Mouse (Mus musculus) testis, postnatal 10 days (tissue): ENCODE measurements around the gene Ube2l3.

ENCODE experiments used
- DNase-seq: peaks from one replicate; pipeline ENCODE4 v3.0.0; 2021; ENCODE audit warnings: low spot score

The Ube2l3 gene

DNA sequence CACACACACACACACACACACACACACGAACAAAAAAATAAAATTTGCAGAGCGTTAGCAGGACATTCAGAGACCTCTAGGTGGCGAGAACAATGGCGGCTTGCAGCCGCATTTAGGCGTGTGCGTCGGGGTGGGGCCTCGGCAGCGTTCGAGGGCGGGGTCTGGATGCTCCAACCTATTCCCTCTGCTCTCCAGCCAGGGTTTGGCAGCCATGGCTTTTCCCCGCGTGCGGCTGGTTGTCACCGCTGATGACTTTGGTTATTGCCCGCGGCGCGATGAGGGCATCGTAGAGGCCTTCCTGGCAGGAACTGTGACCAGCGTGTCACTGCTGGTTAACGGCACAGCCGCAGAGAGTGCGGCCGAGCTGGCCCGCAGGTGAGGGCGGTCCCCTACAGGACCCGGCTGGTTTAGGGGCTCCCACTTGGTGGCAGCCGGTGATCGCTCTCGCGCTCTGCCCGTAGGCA is 55.6 kb downstream of the Ube2l3 start, which contains the start of gene Ccdc116:
Gene Ccdc116 (minus strand): TSS at position 458 of the 464 bp plus-strand sequence.
- peak; percentile 86 for DNase-seq

- DNase-seq: no peak
These were observed 58.1 kb downstream of the Ube2l3 start, which contains the start of gene Ydjc for GRCm38 (mm10) chr16:17144339-17144738. Ydjc (plus strand) TSS chr16:17144621.

DNA sequence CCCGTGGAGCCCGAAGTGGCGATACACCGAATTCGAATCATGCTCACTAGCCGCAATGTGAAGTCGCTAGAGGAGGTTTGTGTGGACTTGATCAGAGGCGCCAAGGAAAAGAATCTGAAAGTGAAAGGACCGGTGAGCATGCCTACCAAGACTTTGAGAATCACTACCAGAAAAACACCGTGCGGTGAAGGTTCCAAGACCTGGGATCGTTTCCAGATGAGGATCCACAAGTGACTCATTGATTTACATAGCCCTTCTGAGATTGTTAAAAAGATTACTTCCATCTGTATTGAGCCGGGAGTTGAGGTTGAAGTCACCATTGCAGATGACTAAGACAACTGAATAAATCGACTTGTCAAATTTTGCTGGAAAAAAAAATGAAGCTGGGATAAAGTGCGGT is 65.1 kb downstream of the Ube2l3 start:
- DNase-seq: no peak

DNA sequence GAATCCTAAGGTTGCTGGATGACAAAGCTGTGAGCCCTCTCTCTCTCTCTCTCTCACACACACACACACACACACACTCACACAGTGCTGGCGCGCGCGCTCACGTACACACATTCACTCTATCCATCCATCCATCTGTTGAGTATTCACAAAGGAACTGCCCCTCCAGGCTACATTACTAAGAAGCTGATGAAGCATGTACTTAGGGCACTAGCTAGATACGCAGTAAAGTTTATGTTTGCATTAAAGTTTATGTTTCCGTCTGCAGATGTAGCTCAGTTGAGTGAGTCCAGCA is 69.6 kb downstream of the Ube2l3 start:
- DNase-seq: no peak

- peak; percentile 98 for DNase-seq
These were observed 70.2 kb downstream of the Ube2l3 start, which contains the start of gene Sdf2l1 for GRCm38 (mm10) chr16:17132089-17132905. Sdf2l1 (minus strand) TSS chr16:17132383.

DNA sequence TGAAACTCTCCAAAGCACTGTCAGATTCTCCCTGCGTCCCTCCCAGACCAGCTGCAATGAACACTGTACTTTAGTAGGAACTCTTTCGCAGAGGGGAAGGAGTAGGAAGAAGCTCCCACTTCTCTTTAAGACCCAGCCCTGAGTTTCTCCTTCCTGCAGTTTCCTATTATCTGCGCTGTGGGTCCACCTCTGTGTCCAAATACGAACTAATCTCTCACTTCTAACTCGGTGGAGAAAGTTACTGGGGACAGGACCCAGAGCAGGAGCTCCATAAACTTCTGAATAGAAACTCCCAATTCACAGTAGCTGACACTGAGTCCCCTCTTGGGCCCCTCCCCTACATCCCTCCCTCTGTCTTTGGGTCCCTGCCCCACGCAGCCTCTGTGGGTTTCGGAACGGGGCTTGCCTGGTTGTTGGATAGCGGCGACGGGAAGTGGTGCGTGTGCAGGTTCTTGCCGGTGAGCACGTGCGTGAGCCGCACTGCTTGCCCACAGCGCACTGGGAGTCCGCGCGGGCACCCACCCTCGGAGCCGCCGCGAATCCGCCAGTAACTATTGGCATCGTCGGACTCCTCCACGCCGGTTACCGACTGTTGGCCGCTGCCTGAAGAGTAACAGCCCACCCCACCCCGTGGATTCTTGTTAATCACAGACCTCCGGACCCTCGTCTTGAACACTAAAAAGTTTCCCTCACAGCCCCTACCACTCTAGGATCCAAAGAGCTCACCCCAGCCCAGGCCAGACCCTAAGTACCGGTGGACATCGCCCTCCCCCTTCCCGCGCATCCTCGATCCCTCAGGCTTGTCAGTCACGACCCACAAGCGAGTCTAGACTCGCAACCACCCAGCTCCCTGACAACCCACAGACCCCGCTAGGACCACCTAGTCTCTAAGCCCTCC is 71.0 kb downstream of the Ube2l3 start:
- peak; percentile 50 for DNase-seq

GRCm38 (mm10) chr16:17127292-17127691 is 75.2 kb downstream of the Ube2l3 start:
- DNase-seq: peak; percentile 48

DNA sequence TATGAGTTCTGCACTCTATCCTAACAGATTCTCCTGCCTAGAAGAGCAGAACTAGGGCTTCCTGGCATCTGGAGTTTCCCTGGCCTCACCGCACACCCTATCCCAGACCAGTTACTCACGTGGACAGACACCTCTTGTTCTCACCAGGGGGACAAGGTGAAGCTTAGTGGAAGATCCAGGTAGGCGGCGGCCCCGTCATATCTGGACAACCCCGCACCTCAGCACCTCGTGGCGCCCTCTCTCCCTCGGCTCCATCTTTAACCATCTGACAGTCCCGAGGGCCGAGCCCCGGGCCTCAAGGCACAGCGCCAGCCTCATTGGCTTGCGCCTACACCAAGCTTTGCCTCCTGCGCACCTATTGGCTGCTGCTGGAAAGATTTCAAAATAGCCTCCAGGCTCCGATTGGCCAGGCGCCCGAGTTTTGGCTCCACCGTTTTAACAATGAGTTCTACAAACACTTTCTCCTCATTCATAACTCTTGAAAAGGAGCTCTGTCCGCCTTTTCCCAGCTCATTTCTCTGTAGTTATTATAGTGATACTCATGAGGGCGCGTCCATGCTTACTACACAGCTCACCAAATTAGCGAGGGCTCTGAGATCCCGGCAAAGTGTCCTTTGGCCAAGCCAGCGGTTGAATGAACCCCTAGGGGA is 77.5 kb downstream of the Ube2l3 start, which contains the start of gene 2610318N02Rik:
Gene 2610318N02Rik (minus strand): TSS at position 297 of the 650 bp plus-strand sequence.
- peak; percentile 78 for DNase-seq

GRCm38 (mm10) chr16:17124119-17124870 is 78.2 kb downstream of the Ube2l3 start:
- no peak for DNase-seq

GRCm38 (mm10) chr16:17121569-17121968 is 80.9 kb downstream of the Ube2l3 start:
- no peak for DNase-seq

DNA sequence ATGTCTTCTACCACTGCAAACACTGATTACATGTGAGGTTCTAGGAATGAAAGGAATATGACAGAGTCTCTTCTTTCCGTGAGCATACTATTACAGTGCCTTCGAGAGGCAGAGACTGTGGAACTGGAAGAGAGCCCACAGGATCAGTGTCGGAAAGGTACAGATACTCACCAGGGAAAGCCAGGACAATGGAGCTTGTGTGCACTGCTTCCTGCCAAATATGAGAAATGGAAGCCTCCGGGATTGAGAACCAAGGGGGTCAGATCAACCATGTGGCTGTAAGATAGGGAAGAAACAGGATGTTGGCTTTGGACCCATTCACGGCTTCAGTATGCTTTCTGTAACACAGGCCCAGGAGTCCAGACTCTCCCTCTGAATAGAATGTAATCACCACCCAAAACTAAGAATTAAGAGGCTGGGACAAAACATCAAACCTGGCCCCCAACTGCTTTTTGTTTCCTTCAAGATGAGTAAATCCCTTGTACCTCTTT is 85.1 kb downstream of the Ube2l3 start:
- DNase-seq: no peak

GRCm38 (mm10) chr16:17110771-17111743 is 91.4 kb downstream of the Ube2l3 start, which contains the start of gene Ppil2:
Ppil2 (minus strand) TSS chr16:17111257.
- peak; percentile 69 for DNase-seq

DNA sequence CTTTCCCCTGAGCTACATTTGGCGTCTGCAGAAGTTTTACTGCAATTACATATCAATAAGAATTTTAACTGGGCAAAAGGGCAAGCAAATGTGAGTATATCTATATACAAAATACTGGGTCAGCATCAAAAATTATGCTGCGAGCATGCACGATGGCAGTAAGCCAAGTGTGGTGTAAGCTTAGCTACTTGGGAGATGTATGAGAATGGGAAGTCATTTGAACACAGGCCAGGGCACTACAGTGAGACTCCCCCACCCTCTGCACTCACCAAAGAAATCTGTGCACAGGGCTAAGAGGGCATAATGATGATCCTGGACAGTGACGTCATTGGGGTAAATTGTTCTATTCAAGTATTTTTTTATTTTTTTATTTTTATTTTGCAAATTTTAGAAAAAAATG is 97.8 kb downstream of the Ube2l3 start:
- DNase-seq: no peak

- DNase-seq: no peak
These were observed 99.7 kb downstream of the Ube2l3 start for GRCm38 (mm10) chr16:17102630-17103220.
